Mouse (Mus musculus) embryonic facial prominence, embryonic 11.5 days (tissue): ENCODE results near the gene Hoxa13. TPM values are rescaled to one million over a fixed set of nuclear protein-coding genes. Genes with fewer than 3 reads are reported as not detected.
A peak's percentile ranks its signal among the peaks of the same experiment; 100 is the strongest.

ENCODE experiments used
- ATAC-seq: fragments of 200-750 bp; cut with Nextera tagmentation; replicated peaks from 2 replicates; pipeline ENCODE4 v1.8.0; 2017; ENCODE audit warnings: low read depth; ENCODE audit not compliant: insufficient number of reproducible peaks, low FRiP score, low TSS enrichment
- DNase-seq: peaks from one replicate; pipeline ENCODE4 v3.0.0-alpha.2; 2015; ENCODE audit warnings: low spot score
- H3K27ac ChIP-seq: fragments of 300-500 bp; sonication (generic); replicated peaks from 2 replicates; pipeline ENCODE4 v1.5.1; 2014; ENCODE audit warnings: mild to moderate bottlenecking, low read depth, low read length, control low read depth
- H3K27me3 ChIP-seq: fragments of 300-500 bp; sonication (generic); 2 replicates; pipeline ENCODE4 v1.6.1; 2014; ENCODE audit warnings: mild to moderate bottlenecking, low read length, moderate library complexity, mixed read lengths; ENCODE audit not compliant: control insufficient read depth, insufficient read depth
- H3K36me3 ChIP-seq: fragments of 300-500 bp; sonication (generic); replicated peaks from 2 replicates; pipeline ENCODE4 v1.6.1; 2014; ENCODE audit warnings: low read depth, mild to moderate bottlenecking, low read length, moderate library complexity, mixed read lengths; ENCODE audit not compliant: control insufficient read depth, insufficient read depth
- H3K4me1 ChIP-seq: fragments of 300-500 bp; sonication (generic); 2 replicates; pipeline ENCODE4 v1.6.1; 2014; ENCODE audit warnings: low read length, mixed read lengths; ENCODE audit not compliant: control insufficient read depth, insufficient read depth
- H3K4me2 ChIP-seq: fragments of 300-500 bp; sonication (generic); 2 replicates; pipeline ENCODE4 v1.6.1; 2014; ENCODE audit warnings: low read depth, mild to moderate bottlenecking, control low read depth, low read length, moderate library complexity
- H3K4me3 ChIP-seq: fragments of 300-500 bp; sonication (generic); 2 replicates; pipeline ENCODE4 v1.5.1; 2014; ENCODE audit warnings: low read depth, low read length, control low read depth
- H3K9ac ChIP-seq: fragments of 300-500 bp; sonication (generic); replicated peaks from 2 replicates; pipeline ENCODE4 v1.6.1; 2014; ENCODE audit warnings: mild to moderate bottlenecking, control low read depth, low read length
- H3K9me3 ChIP-seq: fragments of 300-500 bp; sonication (generic); replicated peaks from 2 replicates; pipeline ENCODE4 v1.6.1; 2016; ENCODE audit warnings: mild to moderate bottlenecking, low read length, inconsistent platforms, mixed read lengths; ENCODE audit not compliant: control insufficient read depth
- WGBS: fragments of 180-500 bp; shearing (Covaris S2); extraction: QIAGEN DNeasy Blood & Tissue Kit; methylation state at CpG from one replicate; pipeline ENCODE4 v1.1.7; 2014; 5-methylcytosine and 5-hydroxymethylcytosine counted together
- polyA plus RNA-seq: library from polyadenylated mRNA; unstranded; fragments of >200 nt; fragmentation: Nextera tagmentation; extraction: Ambion mirVana; gene quantifications from 2 replicates; pipeline ENCODE4 v1.2.1, GENCODE M21; 2014

Gene Hoxa13
- polyA plus RNA-seq, 1 experiment from 2014 or later, result not detected

- no peaks in the 10 kb centered on the region for H3K4me1 ChIP-seq
- no peak overlapping the region for H3K4me3 ChIP-seq
- no peak overlapping the region for H3K27ac ChIP-seq
- peaks cover 80% of the 10 kb centered on the region for H3K27me3 ChIP-seq
- H3K9me3 ChIP-seq, result no peaks in the 10 kb centered on the region
- H3K4me2 ChIP-seq, result no peak overlapping the region
- ATAC-seq (no peak), DNase-seq (no peak)
- no peak overlapping the region for H3K9ac ChIP-seq
- H3K36me3 ChIP-seq, result no peaks in the 10 kb centered on the region
- WGBS, result under 1% methylated on average over 11 of the region's 11 CpGs
Observed at GRCm38 (mm10) chr6:52274576-52274975, 13.9 kb upstream of the Hoxa13 start.

DNA sequence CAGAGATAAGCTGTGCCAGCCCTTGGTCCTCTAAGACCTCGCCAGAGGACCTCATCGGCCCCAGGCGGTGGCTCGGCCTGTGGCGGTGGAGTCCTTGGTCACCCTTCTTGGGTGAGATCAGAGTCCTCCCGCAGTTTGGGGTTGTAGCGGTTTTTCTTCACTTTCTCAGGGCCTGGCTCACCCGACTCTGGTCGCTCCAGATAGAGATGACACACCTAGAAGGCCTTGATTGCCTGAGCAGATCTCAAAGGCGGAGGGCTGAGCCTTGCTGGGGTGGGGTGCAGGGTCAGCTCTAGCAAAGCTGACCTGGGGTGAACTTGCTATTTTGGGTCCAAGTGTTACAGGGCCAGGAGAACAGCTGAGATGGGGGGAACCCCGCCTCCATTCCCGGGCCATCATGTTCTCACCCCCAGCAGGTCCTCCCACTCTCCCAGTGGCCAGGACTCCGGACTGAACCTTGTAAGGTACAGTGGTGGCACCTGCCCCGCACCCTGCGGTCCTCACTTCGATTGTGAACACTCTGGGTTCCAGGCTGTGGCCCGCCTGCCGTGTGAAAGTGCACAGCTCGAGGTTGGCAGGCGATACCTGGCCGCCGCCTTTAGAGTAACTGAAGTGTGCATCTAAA is 13.1 kb upstream of the Hoxa13 start:
- ATAC-seq (no peak), DNase-seq (no peak)
- no peak overlapping the region for H3K4me3 ChIP-seq
- no peak overlapping the region for H3K9ac ChIP-seq
- H3K4me1 ChIP-seq, result no peaks in the 10 kb centered on the region
- H3K36me3 ChIP-seq, result no peaks in the 10 kb centered on the region
- H3K27me3 ChIP-seq, result peaks cover 88% of the 10 kb centered on the region
- H3K27ac ChIP-seq, result no peak overlapping the region
- H3K4me2 ChIP-seq, result no peak overlapping the region
- 2% methylated on average over 22 of the region's 22 CpGs for WGBS
- H3K9me3 ChIP-seq, result no peaks in the 10 kb centered on the region

GRCm38 (mm10) chr6:52272766-52273655 is 12.3 kb upstream of the Hoxa13 start:
- 3% methylated on average over 22 of the region's 22 CpGs for WGBS
- H3K9ac ChIP-seq, result no peak overlapping the region
- H3K36me3 ChIP-seq, result no peaks in the 10 kb centered on the region
- no peak overlapping the region for H3K4me3 ChIP-seq
- H3K27me3 ChIP-seq, result peaks cover 92% of the 10 kb centered on the region
- no peaks in the 10 kb centered on the region for H3K9me3 ChIP-seq
- no peak for ATAC-seq
- no peak overlapping the region for H3K4me2 ChIP-seq
- H3K27ac ChIP-seq, result no peak overlapping the region
- no peak for DNase-seq
- no peaks in the 10 kb centered on the region for H3K4me1 ChIP-seq

DNA sequence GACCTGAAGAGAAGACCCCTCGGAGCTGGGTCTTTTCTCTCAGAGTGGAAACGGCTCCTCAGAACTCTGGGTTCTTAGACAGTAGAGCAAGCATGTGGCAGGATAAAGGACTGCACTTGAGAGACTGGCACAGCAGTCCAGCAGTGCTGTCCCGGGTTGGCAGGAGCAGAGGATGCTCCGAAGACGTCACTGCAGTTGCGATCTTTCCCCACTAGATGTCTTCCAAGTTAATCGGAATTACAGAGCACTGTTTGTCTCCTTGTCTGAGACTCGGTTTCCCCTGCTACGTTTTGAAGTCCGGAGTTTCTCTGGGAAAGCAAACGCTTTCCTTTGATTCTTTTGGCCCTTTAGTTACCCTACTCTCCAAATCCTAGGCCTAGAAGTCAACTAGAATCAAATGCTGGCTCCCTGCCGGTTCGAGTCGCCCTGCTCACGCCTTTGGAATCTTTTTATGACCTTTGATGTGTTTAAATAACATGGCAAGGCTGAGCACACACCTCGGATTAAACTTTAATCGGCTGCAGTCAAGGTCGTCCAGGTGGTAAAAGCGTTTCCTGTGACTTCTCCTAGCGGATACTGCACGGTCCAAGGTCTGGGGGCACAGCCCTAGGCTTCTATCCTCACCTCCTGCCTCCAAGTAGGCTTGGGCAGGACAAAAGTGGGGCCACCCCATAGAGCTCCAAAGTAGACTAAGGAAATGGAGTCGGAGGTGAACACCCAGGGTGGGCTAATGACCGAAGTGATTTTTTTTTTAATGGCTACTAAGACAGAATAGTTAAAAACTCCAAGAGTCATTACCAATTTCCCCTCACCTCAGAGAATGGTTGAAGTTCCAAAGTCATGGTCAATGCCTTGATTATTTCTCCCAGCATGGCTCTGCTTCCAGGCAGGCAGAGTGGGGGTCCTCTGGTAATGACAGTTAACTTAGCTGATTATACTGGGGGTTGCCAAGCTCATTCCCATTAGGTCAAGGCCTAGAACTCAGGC is 10.1 kb upstream of the Hoxa13 start:
- H3K36me3 ChIP-seq, result no peaks in the 10 kb centered on the region
- peak; percentile 83 for DNase-seq
- H3K27me3 ChIP-seq, result peaks cover 88% of the 10 kb centered on the region
- 5% methylated on average over 23 of the region's 23 CpGs for WGBS
- no peak overlapping the region for H3K27ac ChIP-seq
- H3K4me2 ChIP-seq, result no peak overlapping the region
- H3K4me3 ChIP-seq, result no peak overlapping the region
- no peaks in the 10 kb centered on the region for H3K9me3 ChIP-seq
- H3K4me1 ChIP-seq, result no peaks in the 10 kb centered on the region
- 0 out of 2 replicates have a peak, but pooled peaks have one; percentile 39 for ATAC-seq
- no peak overlapping the region for H3K9ac ChIP-seq

DNA sequence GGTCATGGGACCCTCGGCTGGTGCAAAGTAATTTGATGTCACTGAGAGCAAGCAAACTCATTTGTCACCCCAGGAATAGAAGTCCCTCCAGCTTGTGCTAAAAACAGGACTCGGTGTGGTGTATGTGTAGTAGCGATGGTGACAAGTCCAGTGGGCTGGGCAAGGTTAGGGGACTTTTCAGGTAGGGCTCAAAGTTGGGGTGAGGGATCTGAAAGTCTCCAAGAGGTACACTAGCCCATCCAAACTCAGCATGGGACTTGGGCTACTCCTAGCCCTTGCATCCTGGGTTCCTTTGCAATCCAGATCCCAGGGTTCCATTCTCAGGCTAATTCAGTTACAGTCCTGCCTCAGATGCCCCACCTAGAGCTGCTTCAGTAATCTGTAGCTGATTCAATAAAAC is 8.1 kb upstream of the Hoxa13 start:
- no peaks in the 10 kb centered on the region for H3K9me3 ChIP-seq
- no peaks in the 10 kb centered on the region for H3K4me1 ChIP-seq
- H3K27ac ChIP-seq, result no peak overlapping the region
- no peaks in the 10 kb centered on the region for H3K36me3 ChIP-seq
- H3K27me3 ChIP-seq, result peaks cover 89% of the 10 kb centered on the region
- DNase-seq (no peak), ATAC-seq (no peak)
- H3K4me3 ChIP-seq, result no peak overlapping the region
- 0% methylated on average over 3 of the region's 3 CpGs for WGBS
- no peak overlapping the region for H3K4me2 ChIP-seq
- H3K9ac ChIP-seq, result no peak overlapping the region

- Histone ChIP-seq H3K4me3 (no peak overlapping the region), H3K9me3 (no peaks in the 10 kb centered on the region), H3K4me2 (no peak overlapping the region), H3K4me1 (no peaks in the 10 kb centered on the region), H3K27ac (no peak overlapping the region), H3K36me3 (no peaks in the 10 kb centered on the region), H3K27me3 (peaks cover 87% of the 10 kb centered on the region), H3K9ac (no peak overlapping the region)
- ATAC-seq (no peak), DNase-seq (no peak)
- 3% methylated on average over 7 of the region's 7 CpGs for WGBS
Observed at GRCm38 (mm10) chr6:52268341-52268740, 7.7 kb upstream of the Hoxa13 start.

- no peak overlapping the region for H3K4me3 ChIP-seq
- WGBS, result 3% methylated on average over 3 of the region's 3 CpGs
- ATAC-seq (no peak), DNase-seq (no peak)
- H3K27me3 ChIP-seq, result peaks cover 83% of the 10 kb centered on the region
- no peaks in the 10 kb centered on the region for H3K9me3 ChIP-seq
- no peak overlapping the region for H3K9ac ChIP-seq
- no peak overlapping the region for H3K4me2 ChIP-seq
- H3K4me1 ChIP-seq, result no peaks in the 10 kb centered on the region
- no peak overlapping the region for H3K27ac ChIP-seq
- H3K36me3 ChIP-seq, result no peaks in the 10 kb centered on the region
Observed at GRCm38 (mm10) chr6:52267691-52268090, 7.0 kb upstream of the Hoxa13 start.
